Mouse (Mus musculus): ENCODE measurements around the gene Noxa1. TPM values are rescaled to one million over a fixed set of nuclear protein-coding genes. Genes with fewer than 3 reads are reported as not detected.
A peak's percentile ranks its signal among the peaks of the same experiment; 100 is the strongest.

Gene Noxa1
- total RNA-seq, 2 experiments from 2014 or later: not detected

- DNase-seq (ENCODE audit: low spot score in 2 of 2): peak in 1 of 2 experiments; percentile 47
Observed at GRCm38 (mm10) chr2:25098956-25099355, 4.0 kb upstream of the Noxa1 start.

- DNase-seq (ENCODE audit: low spot score in 2 of 2): peak in 1 of 2 experiments; percentile 40
Observed at GRCm38 (mm10) chr2:25098005-25098615, 3.2 kb upstream of the Noxa1 start.

GRCm38 (mm10) chr2:25094785-25095108 is 202 bp downstream of the Noxa1 start:
- DNase-seq (ENCODE audit: low spot score in 2 of 2): no peak

- DNase-seq (ENCODE audit: low spot score in 2 of 2): no peak
Observed at GRCm38 (mm10) chr2:25088636-25089035, 6.3 kb downstream of the Noxa1 start.

GRCm38 (mm10) chr2:25087842-25088241 is 7.1 kb downstream of the Noxa1 start:
- no peak for DNase-seq (ENCODE audit: low spot score in 2 of 2)

- DNase-seq (ENCODE audit: low spot score in 2 of 2): no peak
Observed at GRCm38 (mm10) chr2:25085571-25085970, 9.4 kb downstream of the Noxa1 start.

GRCm38 (mm10) chr2:25083697-25084096 is 11.3 kb downstream of the Noxa1 start:
- DNase-seq (ENCODE audit: low spot score in 2 of 2): no peak

- DNase-seq (ENCODE audit: low spot score in 2 of 2): no peak
Observed at GRCm38 (mm10) chr2:25080076-25080475, 14.9 kb downstream of the Noxa1 start, which contains the start of gene Entpd8. Gene Entpd8 (plus strand): TSS chr2:25080304.

GRCm38 (mm10) chr2:25078967-25079366 is 16.0 kb downstream of the Noxa1 start:
- DNase-seq (ENCODE audit: low spot score in 2 of 2): no peak

- no peak for DNase-seq (ENCODE audit: low spot score in 2 of 2)
Observed at GRCm38 (mm10) chr2:25075506-25075905, 19.4 kb downstream of the Noxa1 start.

GRCm38 (mm10) chr2:25072398-25072797 is 22.6 kb downstream of the Noxa1 start:
- DNase-seq (ENCODE audit: low spot score in 2 of 2): no peak

GRCm38 (mm10) chr2:25069537-25069936 is 25.4 kb downstream of the Noxa1 start:
- no peak for DNase-seq (ENCODE audit: low spot score in 2 of 2)

GRCm38 (mm10) chr2:25066552-25066951 is 28.4 kb downstream of the Noxa1 start:
- no peak for DNase-seq (ENCODE audit: low spot score in 2 of 2)

GRCm38 (mm10) chr2:25065537-25065936 is 29.4 kb downstream of the Noxa1 start:
- no peak for DNase-seq (ENCODE audit: low spot score in 2 of 2)

GRCm38 (mm10) chr2:25064285-25064684 is 30.7 kb downstream of the Noxa1 start:
- no peak for DNase-seq (ENCODE audit: low spot score in 2 of 2)

- no peak for DNase-seq (ENCODE audit: low spot score in 2 of 2)
Observed at GRCm38 (mm10) chr2:25063523-25063922, 31.4 kb downstream of the Noxa1 start.

GRCm38 (mm10) chr2:25058926-25059325 is 36.0 kb downstream of the Noxa1 start:
- DNase-seq (ENCODE audit: low spot score in 2 of 2): no peak

GRCm38 (mm10) chr2:25055409-25056155 is 39.4 kb downstream of the Noxa1 start:
- DNase-seq (ENCODE audit: low spot score in 2 of 2): no peak

GRCm38 (mm10) chr2:25055068-25055405 is 39.9 kb downstream of the Noxa1 start:
- DNase-seq (ENCODE audit: low spot score in 2 of 2): peak; percentile 87 to 92

GRCm38 (mm10) chr2:25054221-25055067 is 40.5 kb downstream of the Noxa1 start, which contains the start of gene Nsmf:
Gene Nsmf (plus strand): TSS chr2:25054355.
- peak; percentile 85 to 92 for DNase-seq (ENCODE audit: low spot score in 2 of 2)

GRCm38 (mm10) chr2:25053101-25053500 is 41.8 kb downstream of the Noxa1 start:
- no peak for DNase-seq (ENCODE audit: low spot score in 2 of 2)

GRCm38 (mm10) chr2:25051450-25051849 is 43.5 kb downstream of the Noxa1 start:
- no peak for DNase-seq (ENCODE audit: low spot score in 2 of 2)
